Mouse (Mus musculus) embryonic fibroblast, embryonic 13.5 days (primary cell): Measurements from ENCODE around the gene Lrrc3c.

Experiments used
- CTCF ChIP-seq: IDR thresholded peaks from 2 replicates; pipeline ENCODE4 v1.5.1; 2011; ENCODE audit warnings: mild to moderate bottlenecking, control low read depth, low read length, moderate library complexity, borderline replicate concordance; ENCODE audit not compliant: insufficient read depth
- POLR2A ChIP-seq: IDR thresholded peaks from 2 replicates; pipeline ENCODE4 v1.6.1; 2011; ENCODE audit warnings: low read depth, mild to moderate bottlenecking, control low read depth, low read length, moderate library complexity

DNA sequence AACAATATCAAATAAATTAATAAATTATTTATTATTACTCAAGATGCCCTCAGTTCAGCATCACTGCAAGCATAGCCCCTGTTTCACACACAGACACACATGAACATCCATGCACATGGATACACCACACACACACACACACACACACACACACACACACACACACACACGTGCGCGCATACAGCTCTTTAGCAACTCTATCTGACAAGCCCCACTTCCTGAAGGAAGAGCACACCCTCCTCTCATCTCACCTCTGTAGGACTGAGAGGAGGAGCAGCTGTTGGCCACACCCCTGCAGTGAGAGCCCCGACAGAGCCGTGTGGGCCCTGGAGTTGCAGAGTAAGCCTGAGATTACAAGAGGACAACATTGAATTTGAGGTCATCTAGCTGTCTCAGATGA is 42.0 kb downstream of the Lrrc3c start:
- TF ChIP-seq CTCF (no peak), POLR2A (no peak)
